Mouse (Mus musculus) stomach, embryonic 16.5 days (tissue): Measurements from ENCODE around the gene Ceacam20. TPM values are rescaled to one million over a fixed set of nuclear protein-coding genes. Genes with fewer than 3 reads are reported as not detected.

ENCODE experiments used
- ATAC-seq: fragments of 200-750 bp; cut with Nextera tagmentation; 2 replicates; pipeline ENCODE4 v1.8.0; 2017; ENCODE audit warnings: moderate number of reproducible peaks, moderate TSS enrichment; ENCODE audit not compliant: insufficient read depth, low FRiP score
- H3K27ac ChIP-seq: fragments of 300-500 bp; sonication (generic); 2 replicates; pipeline ENCODE4 v1.5.1; 2014; ENCODE audit warnings: low read length
- H3K27me3 ChIP-seq: fragments of 300-500 bp; sonication (generic); 2 replicates; pipeline ENCODE4 v1.6.1; 2014; ENCODE audit warnings: low read length, control low read depth, mixed read lengths; ENCODE audit not compliant: control insufficient read depth, insufficient read depth
- H3K36me3 ChIP-seq: fragments of 300-500 bp; sonication (generic); 2 replicates; pipeline ENCODE4 v1.6.1; 2014; ENCODE audit warnings: low read length; ENCODE audit not compliant: control insufficient read depth, insufficient read depth
- H3K4me1 ChIP-seq: fragments of 300-500 bp; sonication (generic); 2 replicates; pipeline ENCODE4 v1.6.1; 2014; ENCODE audit warnings: low read length, control low read depth, mixed read lengths; ENCODE audit not compliant: control insufficient read depth, insufficient read depth
- H3K4me2 ChIP-seq: fragments of 300-500 bp; sonication (generic); 2 replicates; pipeline ENCODE4 v1.6.1; 2014; ENCODE audit warnings: low read depth, low read length, mixed read lengths
- H3K4me3 ChIP-seq: fragments of 300-500 bp; sonication (generic); replicated peaks from 2 replicates; pipeline ENCODE4 v1.5.1; 2014; ENCODE audit warnings: mild to moderate bottlenecking, low read length
- H3K9ac ChIP-seq: fragments of 300-500 bp; sonication (generic); 2 replicates; pipeline ENCODE4 v1.6.1; 2014; ENCODE audit warnings: low read length
- H3K9me3 ChIP-seq: fragments of 300-500 bp; sonication (generic); replicated peaks from 2 replicates; pipeline ENCODE4 v1.6.1; 2016; ENCODE audit warnings: low read length, control low read depth; ENCODE audit not compliant: control insufficient read depth
- WGBS: fragments of 180-500 bp; shearing (Covaris S2); extraction: QIAGEN DNeasy Blood & Tissue Kit; methylation state at CpG from one replicate; pipeline ENCODE4 v1.1.7; 2014; 5-methylcytosine and 5-hydroxymethylcytosine counted together
- polyA plus RNA-seq: library from polyadenylated mRNA; unstranded; fragments of >200 nt; fragmentation: Nextera tagmentation; extraction: Ambion mirVana; gene quantifications from 2 replicates; pipeline ENCODE4 v1.2.1, GENCODE M21; 2015

Ceacam20 gene
- polyA plus RNA-seq, 1 experiment from 2014 or later: 0.27 TPM

DNA sequence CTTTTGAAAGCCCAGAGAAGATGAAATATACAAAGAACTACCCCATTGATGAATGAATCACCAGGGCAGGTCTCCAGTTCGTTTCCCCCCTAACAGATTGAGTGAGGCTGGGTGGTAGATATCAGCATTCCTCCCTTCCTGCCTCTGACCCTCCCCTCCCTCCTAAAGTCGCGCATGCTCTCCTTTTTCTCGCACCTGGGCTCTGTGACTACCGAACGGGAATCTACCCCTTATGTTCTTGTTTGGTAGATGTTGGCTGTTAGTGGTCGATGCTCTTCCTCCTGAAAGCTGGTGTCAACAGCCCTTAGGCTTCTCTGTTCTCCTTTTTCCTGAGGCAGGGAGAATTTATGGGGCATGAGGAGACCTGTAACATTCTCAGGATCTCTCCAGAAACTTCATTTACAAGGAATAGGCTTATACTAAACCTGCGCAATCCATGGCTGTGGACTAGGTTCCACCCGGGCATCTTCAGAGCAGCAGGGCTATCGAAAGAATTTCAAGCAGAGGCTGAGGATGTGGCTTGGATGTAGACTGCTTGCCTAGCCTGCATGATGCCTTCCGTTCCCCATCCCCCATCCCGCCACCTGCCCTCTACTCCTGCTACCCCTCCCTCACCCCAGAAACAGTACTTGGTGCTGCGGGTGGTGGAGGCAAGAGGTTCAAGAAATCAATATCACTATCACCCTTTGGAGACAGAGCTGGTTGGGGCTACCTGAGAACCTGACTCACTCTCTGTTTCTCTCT lies 32.9 kb upstream of the Ceacam20 start:
- Histone ChIP-seq H3K9ac (no peak overlapping the region), H3K4me2 (no peak overlapping the region; the same call in 1 of the 2 replicates), H3K9me3 (no peaks in the 10 kb centered on the region), H3K27me3 (no peaks in the 10 kb centered on the region), H3K36me3 (no peaks in the 10 kb centered on the region), H3K4me1 (peaks cover 5% of the 10 kb centered on the region), H3K4me3 (no peak overlapping the region), H3K27ac (no peak overlapping the region)
- ATAC-seq: peak; percentile 11; the same call in 1 of the 2 replicates
- WGBS: 15% methylated on average over 13 of the region's 13 CpGs

DNA sequence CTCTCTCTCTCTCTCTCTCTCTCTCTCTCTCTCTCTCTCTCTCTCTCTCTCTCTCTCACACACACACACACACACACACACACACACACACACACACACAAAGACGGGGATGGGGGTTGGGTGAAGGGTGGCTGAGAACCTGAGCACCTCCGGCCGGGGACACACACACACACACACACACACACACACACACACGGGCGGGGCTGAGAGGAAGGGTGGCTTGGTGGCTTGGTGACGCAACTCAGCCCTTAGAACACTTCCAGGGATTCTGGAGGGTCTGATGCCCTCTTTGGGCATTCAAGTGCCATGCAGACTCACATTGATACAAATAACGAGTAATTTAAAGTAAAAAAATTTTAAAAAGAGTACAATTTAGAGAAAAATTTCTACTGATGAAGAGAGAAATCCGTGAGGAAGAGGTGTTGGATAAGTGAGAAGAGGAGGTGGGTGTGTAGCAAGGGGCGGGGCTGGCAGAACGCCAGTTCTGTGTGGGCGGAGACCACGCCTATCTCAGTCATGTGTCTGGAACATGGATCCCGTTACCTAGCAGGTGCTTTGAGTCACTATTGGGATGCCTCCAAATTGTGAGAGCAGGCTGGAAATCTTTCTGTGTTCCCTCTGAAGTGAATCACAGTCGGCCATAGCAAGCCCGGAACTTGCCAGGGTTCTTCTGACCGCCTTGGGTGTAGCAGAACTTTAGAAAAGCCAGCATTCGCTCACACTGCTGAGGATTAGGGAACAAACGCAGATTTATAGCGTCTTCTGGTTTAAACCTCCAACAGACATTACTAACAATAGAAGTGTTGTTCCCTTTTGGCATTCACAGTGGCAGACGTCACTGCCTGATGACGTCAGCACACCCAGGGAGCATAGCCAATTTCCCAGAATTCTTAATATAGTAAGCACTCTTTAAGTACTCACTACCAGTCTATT lies 32.1 kb upstream of the Ceacam20 start:
- ATAC-seq: peak; percentile 89
- H3K9ac ChIP-seq: peak overlapping the region; percentile 46; the same call in 1 of the 2 replicates
- H3K4me2 ChIP-seq: peak overlapping the region; percentile 49
- H3K4me1 ChIP-seq: peaks cover 5% of the 10 kb centered on the region
- no peaks in the 10 kb centered on the region for H3K9me3 ChIP-seq
- WGBS: 14% methylated on average over 21 of the region's 21 CpGs
- H3K27me3 ChIP-seq: no peaks in the 10 kb centered on the region
- H3K36me3 ChIP-seq: no peaks in the 10 kb centered on the region
- peak overlapping the region; percentile 62 for H3K27ac ChIP-seq
- H3K4me3 ChIP-seq: peak overlapping the region; percentile 27; the same call in 1 of the 2 replicates

DNA sequence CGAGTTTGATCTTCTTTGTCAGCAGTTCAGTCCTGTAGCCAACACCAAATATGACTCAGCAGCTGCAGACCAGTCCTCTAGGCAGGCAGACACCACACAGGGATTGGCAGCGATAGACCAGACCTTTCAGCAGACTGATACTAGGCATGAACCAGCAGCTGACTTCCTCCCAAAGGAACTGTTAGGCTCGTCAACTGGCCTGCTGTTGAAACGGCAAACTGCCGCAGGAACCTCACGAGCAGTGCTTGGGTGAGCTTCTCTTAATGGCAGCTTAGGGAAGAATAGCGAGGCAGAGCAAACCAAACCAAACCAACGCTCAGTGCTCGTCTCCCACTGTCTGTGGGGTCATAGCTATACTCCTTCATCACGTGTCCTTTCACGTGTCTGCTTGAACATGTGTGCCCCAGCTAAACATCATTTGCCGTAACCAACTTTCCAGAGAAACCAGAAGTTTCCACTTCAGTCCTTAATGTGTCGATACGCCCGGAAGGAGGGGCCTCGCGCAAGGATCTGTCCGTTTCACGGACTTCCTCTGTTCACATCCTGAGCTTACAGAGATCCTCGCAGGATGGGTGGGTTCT lies 30.0 kb upstream of the Ceacam20 start:
- H3K9me3 ChIP-seq: no peaks in the 10 kb centered on the region
- no peak for ATAC-seq
- H3K27ac ChIP-seq: peak overlapping the region; percentile 0; the same call in 1 of the 2 replicates
- H3K4me1 ChIP-seq: peaks cover 5% of the 10 kb centered on the region
- no peaks in the 10 kb centered on the region for H3K27me3 ChIP-seq
- no peaks in the 10 kb centered on the region for H3K36me3 ChIP-seq
- no peak overlapping the region for H3K4me2 ChIP-seq
- H3K4me3 ChIP-seq: no peak overlapping the region
- H3K9ac ChIP-seq: no peak overlapping the region
- WGBS: 67% methylated on average over 20 of the region's 20 CpGs

DNA sequence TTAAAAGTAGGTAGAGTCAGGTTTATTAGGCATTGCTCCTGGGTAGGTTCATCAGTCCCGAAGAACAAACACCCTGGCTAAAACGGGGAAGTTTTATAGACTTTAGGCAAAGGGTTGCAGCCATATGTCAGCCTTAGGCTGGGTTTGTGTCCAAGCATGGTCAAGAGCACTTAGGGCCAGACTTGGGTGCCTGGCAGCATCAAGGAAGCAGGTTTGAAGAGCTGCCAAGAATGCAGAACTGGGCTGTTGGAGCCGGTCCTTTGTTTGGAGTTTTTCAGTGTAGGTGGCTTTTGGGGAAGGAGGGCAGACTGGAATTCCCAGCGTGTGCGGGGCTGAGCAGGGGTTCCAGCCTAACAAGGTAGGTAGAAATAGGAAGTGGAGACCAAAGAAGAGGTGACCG lies 29.3 kb upstream of the Ceacam20 start:
- Histone ChIP-seq H3K27me3 (no peaks in the 10 kb centered on the region), H3K9me3 (no peaks in the 10 kb centered on the region), H3K4me3 (no peak overlapping the region), H3K9ac (no peak overlapping the region), H3K4me2 (no peak overlapping the region), H3K36me3 (no peaks in the 10 kb centered on the region), H3K4me1 (peaks cover 5% of the 10 kb centered on the region), H3K27ac (peak overlapping the region; percentile 6; the same call in 1 of the 2 replicates)
- ATAC-seq: no peak
- 61% methylated on average over 6 of the region's 6 CpGs for WGBS

DNA sequence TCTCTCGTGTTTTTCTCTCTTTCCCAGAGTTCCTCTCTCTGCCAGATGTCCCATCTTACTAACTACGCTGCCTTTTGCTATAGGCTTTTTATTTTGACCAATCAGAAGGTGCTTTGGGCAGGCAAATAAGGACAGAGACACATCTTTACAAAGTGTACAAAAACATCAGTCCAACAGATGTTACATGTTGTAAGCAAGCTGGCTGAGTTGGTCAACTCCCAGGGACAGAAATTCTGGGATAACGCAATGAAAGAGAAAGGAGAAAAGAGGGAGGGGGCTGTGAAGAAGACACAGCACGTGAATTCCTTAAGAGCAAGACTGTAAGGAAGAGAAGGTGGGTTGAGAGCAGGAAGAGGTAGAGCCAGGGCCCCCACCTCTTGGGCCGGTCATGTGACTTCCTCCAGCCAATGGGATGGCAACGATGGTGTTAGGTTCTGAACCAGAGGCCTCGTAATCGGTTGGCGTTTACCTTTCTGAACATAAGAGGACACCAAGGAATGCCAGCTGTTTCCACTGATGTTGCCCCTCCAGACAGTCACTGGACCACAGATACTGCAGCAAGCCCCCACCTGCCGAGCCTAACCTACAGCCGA lies 27.9 kb upstream of the Ceacam20 start:
- Histone ChIP-seq H3K27ac (no peak overlapping the region), H3K36me3 (no peaks in the 10 kb centered on the region), H3K9ac (no peak overlapping the region), H3K4me2 (no peak overlapping the region), H3K4me1 (peaks cover 5% of the 10 kb centered on the region), H3K27me3 (no peaks in the 10 kb centered on the region), H3K9me3 (no peaks in the 10 kb centered on the region), H3K4me3 (no peak overlapping the region)
- no peak for ATAC-seq
- WGBS: 80% methylated on average over 11 of the region's 11 CpGs

DNA sequence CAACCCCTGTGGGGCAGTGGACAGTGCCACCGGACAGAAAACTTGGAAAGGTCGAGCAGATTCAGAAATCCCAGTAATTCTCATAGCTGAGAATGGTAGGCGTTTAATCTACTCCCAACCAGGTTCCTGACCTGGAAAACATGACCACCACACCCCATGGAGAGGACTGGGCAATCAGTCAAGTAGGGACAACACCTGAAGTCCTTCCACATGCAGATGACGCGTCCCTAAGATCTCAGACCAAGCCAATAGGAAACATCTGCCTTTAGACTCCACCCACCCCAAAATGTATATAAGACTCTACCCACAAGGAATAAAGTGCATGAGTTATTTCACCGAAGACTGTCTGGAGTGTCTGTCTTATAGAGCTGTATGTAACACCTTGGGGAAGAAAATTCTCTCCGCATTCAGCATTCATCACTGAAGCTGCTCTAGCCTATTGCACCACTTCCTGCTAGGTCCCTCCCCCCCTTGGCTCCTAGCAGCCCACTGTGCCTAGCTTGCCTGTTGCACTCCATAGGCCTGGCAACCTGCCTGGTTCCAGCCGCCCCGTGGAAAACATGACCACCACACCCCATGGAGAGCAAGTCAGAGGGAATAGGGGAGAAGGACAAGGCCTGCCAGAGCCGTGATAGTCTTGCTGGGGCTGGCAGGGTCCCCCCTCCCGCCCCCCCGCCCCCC lies 25.5 kb upstream of the Ceacam20 start:
- Histone ChIP-seq H3K9ac (no peak overlapping the region), H3K9me3 (no peaks in the 10 kb centered on the region), H3K4me2 (no peak overlapping the region), H3K27ac (no peak overlapping the region), H3K4me3 (no peak overlapping the region), H3K4me1 (no peaks in the 10 kb centered on the region), H3K27me3 (no peaks in the 10 kb centered on the region), H3K36me3 (no peaks in the 10 kb centered on the region)
- ATAC-seq: peak; percentile 51; the same call in 1 of the 2 replicates
- 47% methylated on average over 11 of the region's 12 CpGs for WGBS

DNA sequence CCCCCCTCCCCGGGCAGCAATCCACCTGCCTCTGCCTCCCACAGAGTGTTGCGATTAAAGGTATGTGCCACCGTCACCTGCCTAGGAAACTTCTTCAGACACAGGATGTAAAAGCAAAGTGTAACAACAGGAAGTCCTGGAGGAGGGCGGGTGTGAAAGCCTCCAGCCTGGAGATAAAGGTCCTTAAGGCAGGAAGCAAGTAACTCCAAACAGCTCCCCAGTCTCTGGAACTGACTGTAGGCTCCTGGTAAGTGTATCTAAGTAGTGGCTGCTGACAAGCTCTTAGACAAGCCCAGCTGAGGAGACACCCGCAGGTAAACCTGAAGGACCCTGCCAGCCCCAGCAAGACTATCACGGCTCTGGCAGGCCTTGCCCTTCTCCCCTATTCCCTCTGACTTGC lies 25.0 kb upstream of the Ceacam20 start:
- Histone ChIP-seq H3K9me3 (no peaks in the 10 kb centered on the region), H3K4me1 (no peaks in the 10 kb centered on the region), H3K9ac (no peak overlapping the region), H3K27ac (no peak overlapping the region), H3K4me2 (no peak overlapping the region), H3K36me3 (no peaks in the 10 kb centered on the region), H3K4me3 (no peak overlapping the region), H3K27me3 (no peaks in the 10 kb centered on the region)
- 14% methylated on average over 5 of the region's 6 CpGs for WGBS
- peak; percentile 48; the same call in 1 of the 2 replicates for ATAC-seq

DNA sequence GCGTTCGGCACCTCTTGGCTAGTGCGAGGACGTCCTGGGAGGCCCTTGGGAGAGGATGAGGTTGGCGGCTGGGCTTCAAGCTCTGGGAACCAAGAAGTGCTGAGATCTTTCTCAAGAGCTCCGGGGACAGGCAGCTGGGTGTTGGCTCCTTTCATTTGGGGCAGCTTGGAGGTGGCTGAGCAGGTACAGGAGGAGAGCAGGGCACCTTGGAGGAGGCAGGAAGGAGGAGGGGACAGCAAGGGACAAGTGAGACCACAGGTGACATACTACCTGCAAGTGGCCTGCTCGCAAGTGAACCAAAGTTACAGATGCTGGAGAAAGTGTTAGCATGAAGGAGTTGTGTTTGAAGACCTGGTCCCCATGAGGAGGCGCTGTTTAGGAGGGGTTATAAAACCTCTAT lies 20.5 kb upstream of the Ceacam20 start:
- Histone ChIP-seq H3K27me3 (no peaks in the 10 kb centered on the region), H3K4me2 (no peak overlapping the region), H3K9ac (no peak overlapping the region), H3K4me3 (no peak overlapping the region), H3K27ac (no peak overlapping the region), H3K36me3 (no peaks in the 10 kb centered on the region), H3K9me3 (no peaks in the 10 kb centered on the region), H3K4me1 (no peaks in the 10 kb centered on the region)
- 92% methylated on average over 8 of the region's 8 CpGs for WGBS
- ATAC-seq: no peak
